Mouse (Mus musculus): ENCODE measurements around the gene Adam23. TPM values are rescaled to one million over a fixed set of nuclear protein-coding genes. Genes with fewer than 3 reads are reported as not detected.

Gene Adam23
- polyA plus RNA-seq, 1 experiment from 2014 or later: 0.91 TPM

GRCm38 (mm10) chr1:63442186-63442585 lies 3.5 kb upstream of the Adam23 start:
- peaks cover 22% of the 10 kb centered on the region for H3K27me3 ChIP-seq (replicated peaks; ENCODE audit: control insufficient read depth, insufficient read depth, low read length)
- H3K4me2 ChIP-seq (ENCODE audit: low read depth, low read length): no peak overlapping the region
- H3K27ac ChIP-seq (ENCODE audit: low read length): no peak overlapping the region
- no peaks in the 10 kb centered on the region for H3K36me3 ChIP-seq (ENCODE audit: control insufficient read depth, insufficient read depth, low read length)
- H3K4me3 ChIP-seq (ENCODE audit: low read length): no peak overlapping the region
- no peaks in the 10 kb centered on the region for H3K9me3 ChIP-seq (ENCODE audit: control insufficient read depth, low read length)
- ATAC-seq: no peak
- H3K4me1 ChIP-seq (ENCODE audit: control insufficient read depth, insufficient read depth, low read length): peaks cover 4% of the 10 kb centered on the region; the same call in 1 of the 2 replicates
- 62% methylated on average over 2 of the region's 2 CpGs for WGBS
- no peak overlapping the region for H3K9ac ChIP-seq (ENCODE audit: low read depth, low read length)

GRCm38 (mm10) chr1:63442616-63443015 lies 3.1 kb upstream of the Adam23 start:
- Histone ChIP-seq H3K36me3 (ENCODE audit: control insufficient read depth, insufficient read depth, low read length) (no peaks in the 10 kb centered on the region), H3K4me1 (ENCODE audit: control insufficient read depth, insufficient read depth, low read length) (peaks cover 4% of the 10 kb centered on the region; the same call in 1 of the 2 replicates)

GRCm38 (mm10) chr1:63445149-63445609 lies 512 bp upstream of the Adam23 start:
- Histone ChIP-seq H3K4me2 (ENCODE audit: low read depth, low read length) (peak overlapping the region; percentile 87), H3K36me3 (ENCODE audit: control insufficient read depth, insufficient read depth, low read length) (no peaks in the 10 kb centered on the region), H3K9ac (ENCODE audit: low read depth, low read length) (no peak overlapping the region), H3K4me3 (ENCODE audit: low read length) (peak overlapping the region; percentile 64), H3K9me3 (ENCODE audit: control insufficient read depth, low read length) (no peaks in the 10 kb centered on the region), H3K4me1 (ENCODE audit: control insufficient read depth, insufficient read depth, low read length) (peaks cover 4% of the 10 kb centered on the region; the same call in 1 of the 2 replicates), H3K27ac (ENCODE audit: low read length) (no peak overlapping the region), H3K27me3 (replicated peaks; ENCODE audit: control insufficient read depth, insufficient read depth, low read length) (peaks cover 22% of the 10 kb centered on the region)
- WGBS: 58% methylated on average over 10 of the region's 10 CpGs
- ATAC-seq: no peak

More at GRCm38 (mm10) chr1:63442616-63443015, 3.1 kb upstream of the Adam23 start:
- Histone ChIP-seq H3K27ac (ENCODE audit: low read length) (no peak overlapping the region), H3K9me3 (ENCODE audit: control insufficient read depth, low read length) (no peaks in the 10 kb centered on the region), H3K4me3 (ENCODE audit: low read length) (no peak overlapping the region), H3K27me3 (replicated peaks; ENCODE audit: control insufficient read depth, insufficient read depth, low read length) (peaks cover 22% of the 10 kb centered on the region), H3K9ac (ENCODE audit: low read depth, low read length) (no peak overlapping the region), H3K4me2 (ENCODE audit: low read depth, low read length) (no peak overlapping the region)
- 67% methylated on average over 4 of the region's 4 CpGs for WGBS
- no peak for ATAC-seq

GRCm38 (mm10) chr1:63446047-63446704 lies 485 bp downstream of the Adam23 start:
- Histone ChIP-seq H3K9ac (ENCODE audit: low read depth, low read length) (peak overlapping the region; percentile 62), H3K36me3 (ENCODE audit: control insufficient read depth, insufficient read depth, low read length) (no peaks in the 10 kb centered on the region), H3K9me3 (ENCODE audit: control insufficient read depth, low read length) (no peaks in the 10 kb centered on the region), H3K4me2 (ENCODE audit: low read depth, low read length) (peak overlapping the region; percentile 87), H3K4me3 (ENCODE audit: low read length) (peak overlapping the region; percentile 64), H3K4me1 (ENCODE audit: control insufficient read depth, insufficient read depth, low read length) (peaks cover 4% of the 10 kb centered on the region; the same call in 1 of the 2 replicates), H3K27ac (ENCODE audit: low read length) (no peak overlapping the region), H3K27me3 (replicated peaks; ENCODE audit: control insufficient read depth, insufficient read depth, low read length) (peaks cover 22% of the 10 kb centered on the region)
- peak; percentile 33 for ATAC-seq
- WGBS: under 1% methylated on average over 57 of the region's 68 CpGs

GRCm38 (mm10) chr1:63446721-63447120 lies 1.0 kb downstream of the Adam23 start:
- 76% methylated on average over 2 of the region's 2 CpGs for WGBS
- H3K9ac ChIP-seq (ENCODE audit: low read depth, low read length): no peak overlapping the region
- H3K9me3 ChIP-seq (ENCODE audit: control insufficient read depth, low read length): no peaks in the 10 kb centered on the region
- ATAC-seq: no peak
- H3K4me1 ChIP-seq (ENCODE audit: control insufficient read depth, insufficient read depth, low read length): peaks cover 4% of the 10 kb centered on the region; the same call in 1 of the 2 replicates
- no peak overlapping the region for H3K27ac ChIP-seq (ENCODE audit: low read length)
- H3K27me3 ChIP-seq (replicated peaks; ENCODE audit: control insufficient read depth, insufficient read depth, low read length): peaks cover 22% of the 10 kb centered on the region
- H3K4me3 ChIP-seq (ENCODE audit: low read length): peak overlapping the region; percentile 64
- H3K4me2 ChIP-seq (ENCODE audit: low read depth, low read length): peak overlapping the region; percentile 87
- H3K36me3 ChIP-seq (ENCODE audit: control insufficient read depth, insufficient read depth, low read length): no peaks in the 10 kb centered on the region

- Histone ChIP-seq H3K27ac (ENCODE audit: low read length) (no peak overlapping the region), H3K9me3 (ENCODE audit: control insufficient read depth, low read length) (no peaks in the 10 kb centered on the region), H3K4me1 (ENCODE audit: control insufficient read depth, insufficient read depth, low read length) (peaks cover 4% of the 10 kb centered on the region; the same call in 1 of the 2 replicates), H3K9ac (ENCODE audit: low read depth, low read length) (no peak overlapping the region), H3K4me3 (ENCODE audit: low read length) (no peak overlapping the region), H3K27me3 (replicated peaks; ENCODE audit: control insufficient read depth, insufficient read depth, low read length) (peaks cover 17% of the 10 kb centered on the region), H3K36me3 (ENCODE audit: control insufficient read depth, insufficient read depth, low read length) (no peaks in the 10 kb centered on the region), H3K4me2 (ENCODE audit: low read depth, low read length) (no peak overlapping the region)
- 78% methylated on average over 4 of the region's 4 CpGs for WGBS
- no peak for ATAC-seq
These were observed 4.4 kb downstream of the Adam23 start for GRCm38 (mm10) chr1:63450091-63450490.

GRCm38 (mm10) chr1:63453332-63453887 lies 7.7 kb downstream of the Adam23 start:
- no peak for ATAC-seq
- Histone ChIP-seq H3K9me3 (ENCODE audit: control insufficient read depth, low read length) (no peaks in the 10 kb centered on the region), H3K9ac (ENCODE audit: low read depth, low read length) (no peak overlapping the region), H3K4me3 (ENCODE audit: low read length) (no peak overlapping the region), H3K27ac (ENCODE audit: low read length) (no peak overlapping the region), H3K4me2 (ENCODE audit: low read depth, low read length) (no peak overlapping the region), H3K27me3 (replicated peaks; ENCODE audit: control insufficient read depth, insufficient read depth, low read length) (no peaks in the 10 kb centered on the region), H3K36me3 (ENCODE audit: control insufficient read depth, insufficient read depth, low read length) (no peaks in the 10 kb centered on the region), H3K4me1 (ENCODE audit: control insufficient read depth, insufficient read depth, low read length) (no peaks in the 10 kb centered on the region)
- 67% methylated on average over 5 of the region's 5 CpGs for WGBS

- H3K4me2 ChIP-seq (ENCODE audit: low read depth, low read length): no peak overlapping the region
- no peak for ATAC-seq
These were observed 12.3 kb downstream of the Adam23 start for GRCm38 (mm10) chr1:63457801-63458519.

GRCm38 (mm10) chr1:63459151-63459550 lies 13.5 kb downstream of the Adam23 start:
- WGBS: 85% methylated on average over 3 of the region's 3 CpGs
- Histone ChIP-seq H3K9ac (ENCODE audit: low read depth, low read length) (no peak overlapping the region), H3K4me3 (ENCODE audit: low read length) (no peak overlapping the region), H3K27ac (ENCODE audit: low read length) (no peak overlapping the region), H3K4me2 (ENCODE audit: low read depth, low read length) (no peak overlapping the region), H3K9me3 (ENCODE audit: control insufficient read depth, low read length) (no peaks in the 10 kb centered on the region), H3K36me3 (ENCODE audit: control insufficient read depth, insufficient read depth, low read length) (no peaks in the 10 kb centered on the region), H3K4me1 (ENCODE audit: control insufficient read depth, insufficient read depth, low read length) (no peaks in the 10 kb centered on the region), H3K27me3 (replicated peaks; ENCODE audit: control insufficient read depth, insufficient read depth, low read length) (no peaks in the 10 kb centered on the region)
- ATAC-seq: no peak

More at GRCm38 (mm10) chr1:63457801-63458519, 12.3 kb downstream of the Adam23 start:
- Histone ChIP-seq H3K27me3 (replicated peaks; ENCODE audit: control insufficient read depth, insufficient read depth, low read length) (no peaks in the 10 kb centered on the region), H3K4me3 (ENCODE audit: low read length) (no peak overlapping the region), H3K4me1 (ENCODE audit: control insufficient read depth, insufficient read depth, low read length) (no peaks in the 10 kb centered on the region), H3K9me3 (ENCODE audit: control insufficient read depth, low read length) (no peaks in the 10 kb centered on the region), H3K9ac (ENCODE audit: low read depth, low read length) (no peak overlapping the region), H3K36me3 (ENCODE audit: control insufficient read depth, insufficient read depth, low read length) (no peaks in the 10 kb centered on the region), H3K27ac (ENCODE audit: low read length) (no peak overlapping the region)
- WGBS: 71% methylated on average over 8 of the region's 8 CpGs

Measured in intestine, embryonic 16.5 days (tissue).